Mouse (Mus musculus): Measurements from ENCODE around the gene Sh3bgrl3. TPM values are rescaled to one million over a fixed set of nuclear protein-coding genes. Genes with fewer than 3 reads are reported as not detected.

Sh3bgrl3 gene
- total and polyA plus RNA-seq, 3 experiments: 122 to 414 TPM; not detected in 1

DNA sequence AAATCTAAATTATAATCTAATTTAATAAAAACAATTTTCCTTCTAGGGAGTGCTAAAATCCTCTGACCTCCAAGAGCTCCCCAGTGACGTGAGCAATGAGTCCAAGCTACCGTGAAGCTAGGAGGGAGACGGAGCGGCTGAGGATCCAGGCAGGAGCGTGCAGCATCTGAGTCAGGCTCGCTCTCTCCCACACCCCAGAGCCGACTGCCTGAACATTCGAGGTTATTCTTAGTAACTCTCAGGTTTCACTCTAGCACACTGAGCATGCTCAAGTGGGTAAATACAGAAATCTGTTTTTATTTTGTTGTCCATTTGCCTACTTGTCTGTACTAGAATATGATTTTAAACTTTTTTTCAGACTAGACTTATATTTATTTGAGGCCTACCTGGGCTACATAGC is 28.2 kb upstream of the Sh3bgrl3 start:
- H3K79me2 ChIP-seq (ENCODE audit: control insufficient read depth, insufficient read depth, low read length, poor library complexity): no peaks in the 10 kb centered on the region
- no peak overlapping the region for H3K27ac ChIP-seq (ENCODE audit: control insufficient read depth, low read depth, low read length)
- no peak for DNase-seq (ENCODE audit: low read depth, low spot score)
- TF ChIP-seq RCOR1 (IDR thresholded peaks at IDR 0.05; ENCODE audit: low read depth, low read length) (no peak), GATA1 (IDR thresholded peaks at IDR 0.05; ENCODE audit: low read depth, low read length) (no peak), EP300 (IDR thresholded peaks at IDR 0.05; ENCODE audit: low read depth in 1 of 2, low read length in 2 of 2) (no peak), POLR2AphosphoS5 (IDR thresholded peaks at IDR 0.05; ENCODE audit: borderline replicate concordance, low read depth, low read length) (no peak), KAT2A (conservative IDR thresholded peaks at IDR 0.05; ENCODE audit: low read depth, low read length) (no peak), UBTF (IDR thresholded peaks at IDR 0.05; ENCODE audit: borderline replicate concordance, insufficient read depth, low read depth, low read length) (no peak), NRF1 (IDR thresholded peaks at IDR 0.05; ENCODE audit: insufficient read depth, low read depth, low read length, poor library complexity, severe bottlenecking) (no peak), CHD2 (IDR thresholded peaks at IDR 0.05; ENCODE audit: low read length) (no peak), JUND (IDR thresholded peaks at IDR 0.05; ENCODE audit: low read depth, low read length) (no peak), TCF12 (IDR thresholded peaks at IDR 0.05; ENCODE audit: low read depth, low read length) (no peak)
- H3K27me3 ChIP-seq (ENCODE audit: control insufficient read depth in 1 of 2, insufficient read depth in 2 of 2, low read length in 2 of 2): no peaks in the 10 kb centered on the region
- no peak overlapping the region for H3K9ac ChIP-seq (ENCODE audit: control insufficient read depth, low read depth, low read length, poor library complexity, severe bottlenecking)
- H3K4me1 ChIP-seq (ENCODE audit: control insufficient read depth in 1 of 2, insufficient read depth in 2 of 2, low read length in 2 of 2): no peaks in the 10 kb centered on the region
- H3K36me3 ChIP-seq (ENCODE audit: control insufficient read depth in 1 of 2, insufficient read depth in 2 of 2, low read length in 2 of 2): peaks cover 0 to 18% of the 10 kb centered on the region in 2 experiments; a peak in 2 of 4 replicates
- no peak overlapping the region for H3K4me3 ChIP-seq (ENCODE audit: control insufficient read depth in 1 of 2, insufficient read depth in 1 of 2, low read depth in 2 of 2, low read length in 2 of 2)
- H3K9me3 ChIP-seq (replicated peaks; ENCODE audit: insufficient read depth, low read length): no peaks in the 10 kb centered on the region

GRCm38 (mm10) chr4:134155961-134156465 is 27.4 kb upstream of the Sh3bgrl3 start:
- Histone ChIP-seq H3K27ac (ENCODE audit: control insufficient read depth, low read depth, low read length) (no peak overlapping the region), H3K79me2 (ENCODE audit: control insufficient read depth, insufficient read depth, low read length, poor library complexity) (no peaks in the 10 kb centered on the region), H3K9me3 (replicated peaks; ENCODE audit: insufficient read depth, low read length) (no peaks in the 10 kb centered on the region), H3K4me3 (ENCODE audit: control insufficient read depth in 1 of 2, insufficient read depth in 1 of 2, low read depth in 2 of 2, low read length in 2 of 2) (no peak overlapping the region), H3K4me1 (ENCODE audit: control insufficient read depth in 1 of 2, insufficient read depth in 2 of 2, low read length in 2 of 2) (no peaks in the 10 kb centered on the region; a peak in 1 of 4 replicates), H3K9ac (ENCODE audit: control insufficient read depth, low read depth, low read length, poor library complexity, severe bottlenecking) (no peak overlapping the region), H3K36me3 (ENCODE audit: control insufficient read depth in 1 of 2, insufficient read depth in 2 of 2, low read length in 2 of 2) (peaks cover 0 to 23% of the 10 kb centered on the region in 2 experiments; a peak in 2 of 4 replicates), H3K27me3 (ENCODE audit: control insufficient read depth in 1 of 2, insufficient read depth in 2 of 2, low read length in 2 of 2) (no peaks in the 10 kb centered on the region)
- no peak for DNase-seq (ENCODE audit: low read depth, low spot score)
- TF ChIP-seq POLR2A (IDR thresholded peaks at IDR 0.05; ENCODE audit: control insufficient read depth in 1 of 2, insufficient read depth in 1 of 2, low read depth in 1 of 2, low read length in 2 of 2, poor library complexity in 1 of 2) (no peak), MXI1 (IDR thresholded peaks at IDR 0.05; ENCODE audit: low read depth, low read length) (no peak), GABPA (IDR thresholded peaks at IDR 0.05; ENCODE audit: low read depth, low read length) (no peak), ZKSCAN1 (IDR thresholded peaks at IDR 0.05; ENCODE audit: low read depth, low read length) (no peak), EP300 (IDR thresholded peaks at IDR 0.05; ENCODE audit: low read depth in 1 of 2, low read length in 2 of 2) (no peak), ETS1 (IDR thresholded peaks at IDR 0.05; ENCODE audit: low read depth, low read length) (no peak), CTCF (IDR thresholded peaks at IDR 0.05 in 2 of 3, conservative IDR thresholded peaks at IDR 0.05 in 1 of 3; ENCODE audit: control insufficient read depth in 1 of 3, insufficient read depth in 1 of 3, low read depth in 2 of 3, low read length in 3 of 3, poor library complexity in 1 of 3, severe bottlenecking in 1 of 3) (no peak), USF1 (IDR thresholded peaks at IDR 0.05; ENCODE audit: low read depth, low read length) (no peak), TCF12 (IDR thresholded peaks at IDR 0.05; ENCODE audit: low read depth, low read length) (no peak), ZC3H11A (IDR thresholded peaks at IDR 0.05; ENCODE audit: low read depth, low read length) (no peak), NELFE (IDR thresholded peaks at IDR 0.05; ENCODE audit: low read depth, low read length) (no peak), KAT2A (conservative IDR thresholded peaks at IDR 0.05; ENCODE audit: low read depth, low read length) (no peak), JUND (IDR thresholded peaks at IDR 0.05; ENCODE audit: low read depth, low read length) (no peak), UBTF (IDR thresholded peaks at IDR 0.05; ENCODE audit: borderline replicate concordance, insufficient read depth, low read depth, low read length) (no peak), GATA1 (IDR thresholded peaks at IDR 0.05; ENCODE audit: low read depth, low read length) (no peak), SMC3 (IDR thresholded peaks at IDR 0.05; ENCODE audit: low read depth, low read length) (no peak), RAD21 (IDR thresholded peaks at IDR 0.05; ENCODE audit: low read depth, low read length) (no peak), MAFK (IDR thresholded peaks at IDR 0.05; ENCODE audit: borderline replicate concordance, low read depth, low read length) (no peak), RCOR1 (IDR thresholded peaks at IDR 0.05; ENCODE audit: low read depth, low read length) (no peak)

Data from MEL (cell line).